Mouse (Mus musculus): ENCODE data around the gene Efemp2.

GRCm38 (mm10) chr19:5510031-5511026 is 36.6 kb downstream of the Efemp2 start, which contains the start of gene Snx32:
- peak; percentile 80 for TF ChIP-seq MXI1 (IDR thresholded peaks at IDR 0.05; ENCODE audit: low read depth, low read length)
- no peak for TF ChIP-seq TAL1 (IDR thresholded peaks at IDR 0.05; ENCODE audit: low read length)
- no peak for TF ChIP-seq MAFK (IDR thresholded peaks at IDR 0.05; ENCODE audit: borderline replicate concordance, low read depth, low read length)
- peak; percentile 75 for TF ChIP-seq MYB (IDR thresholded peaks at IDR 0.05; ENCODE audit: low read depth, low read length)
- peak in 1 of 3 experiments; percentile 47; a peak in 2 of 6 replicates for TF ChIP-seq CTCF (IDR thresholded peaks at IDR 0.05 in 2 of 3, conservative IDR thresholded peaks at IDR 0.05 in 1 of 3; ENCODE audit: control insufficient read depth in 1 of 3, insufficient read depth in 1 of 3, low read depth in 2 of 3, low read length in 3 of 3, poor library complexity in 1 of 3, severe bottlenecking in 1 of 3)
